Mouse (Mus musculus) CD4-positive, CD25-positive, alpha-beta regulatory T cell, adult 2 months (primary cell): Measurements from ENCODE around the gene BC051019.

Experiments
- DNase-seq: peaks from one replicate; pipeline ENCODE4 v3.0.0-alpha.2; 2012; ENCODE audit warnings: low read depth, low spot score

Gene BC051019

GRCm38 (mm10) chr7:109723697-109724096, at the start of gene BC051019:
Gene BC051019 (minus strand): TSS chr7:109723850.
- DNase-seq, result no peak

DNA sequence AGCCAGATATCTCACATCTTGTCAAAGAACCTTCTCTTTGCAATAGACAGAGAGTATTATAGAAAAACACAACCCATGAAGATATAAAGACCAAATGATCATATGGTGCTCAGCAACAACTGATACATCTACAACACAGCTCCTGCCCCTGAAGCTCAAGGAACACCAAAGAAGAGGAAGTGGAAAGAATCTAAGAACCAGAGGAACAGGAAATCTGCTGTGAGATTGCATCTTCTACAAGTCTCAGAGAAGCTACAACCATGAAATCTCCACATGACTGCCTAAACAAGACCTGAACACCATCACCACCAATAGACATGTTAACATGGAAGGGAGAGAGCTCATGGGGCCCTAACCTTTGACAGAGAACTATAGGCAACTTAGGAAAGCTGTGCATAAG, 48.6 kb upstream of the BC051019 start:
- no peak for DNase-seq

- no peak for DNase-seq
Measured at GRCm38 (mm10) chr7:109768699-109769383, 45.2 kb upstream of the BC051019 start.

GRCm38 (mm10) chr7:109767575-109768350, 44.1 kb upstream of the BC051019 start:
- DNase-seq, result no peak

GRCm38 (mm10) chr7:109764009-109764408, 40.4 kb upstream of the BC051019 start:
- DNase-seq, result no peak

DNA sequence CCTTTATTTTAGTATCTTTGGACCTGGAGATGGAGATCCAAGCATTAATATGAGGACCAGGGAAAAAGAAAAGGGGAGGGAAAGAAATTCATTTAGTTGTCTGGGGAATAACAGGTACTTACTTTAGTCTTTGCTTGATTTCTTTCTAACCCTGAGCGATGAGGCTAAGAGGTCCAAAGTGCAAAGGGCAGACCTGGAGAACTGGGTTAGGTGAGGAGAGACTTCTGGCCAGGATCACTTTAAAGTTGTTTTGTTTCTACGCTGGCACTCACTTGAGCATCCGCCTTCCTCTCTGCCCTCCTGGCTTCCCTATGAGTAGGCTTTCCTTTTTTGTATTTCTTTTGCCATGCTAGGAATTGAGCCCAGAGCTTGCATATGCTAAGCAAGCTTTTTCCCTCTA, 32.6 kb upstream of the BC051019 start:
- no peak for DNase-seq

DNA sequence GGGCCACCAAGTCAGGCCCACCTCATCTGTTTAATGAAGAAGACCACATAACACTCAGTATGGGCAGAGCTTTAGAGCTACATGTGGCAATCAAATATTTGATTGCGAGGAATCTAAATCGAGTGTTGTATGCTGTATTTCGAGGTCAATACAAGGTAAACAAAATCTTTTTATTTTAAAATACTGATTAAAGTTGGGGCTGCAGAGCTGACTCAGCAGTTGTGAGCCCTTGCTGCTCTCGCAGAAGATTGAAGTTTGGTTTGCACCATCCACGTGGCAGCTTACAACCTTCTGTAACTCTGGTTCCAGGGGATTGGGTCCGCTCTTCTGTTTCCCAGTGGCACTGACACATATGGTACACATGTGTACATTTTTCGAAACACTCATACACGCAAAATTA, 30.4 kb upstream of the BC051019 start:
- no peak for DNase-seq

DNA sequence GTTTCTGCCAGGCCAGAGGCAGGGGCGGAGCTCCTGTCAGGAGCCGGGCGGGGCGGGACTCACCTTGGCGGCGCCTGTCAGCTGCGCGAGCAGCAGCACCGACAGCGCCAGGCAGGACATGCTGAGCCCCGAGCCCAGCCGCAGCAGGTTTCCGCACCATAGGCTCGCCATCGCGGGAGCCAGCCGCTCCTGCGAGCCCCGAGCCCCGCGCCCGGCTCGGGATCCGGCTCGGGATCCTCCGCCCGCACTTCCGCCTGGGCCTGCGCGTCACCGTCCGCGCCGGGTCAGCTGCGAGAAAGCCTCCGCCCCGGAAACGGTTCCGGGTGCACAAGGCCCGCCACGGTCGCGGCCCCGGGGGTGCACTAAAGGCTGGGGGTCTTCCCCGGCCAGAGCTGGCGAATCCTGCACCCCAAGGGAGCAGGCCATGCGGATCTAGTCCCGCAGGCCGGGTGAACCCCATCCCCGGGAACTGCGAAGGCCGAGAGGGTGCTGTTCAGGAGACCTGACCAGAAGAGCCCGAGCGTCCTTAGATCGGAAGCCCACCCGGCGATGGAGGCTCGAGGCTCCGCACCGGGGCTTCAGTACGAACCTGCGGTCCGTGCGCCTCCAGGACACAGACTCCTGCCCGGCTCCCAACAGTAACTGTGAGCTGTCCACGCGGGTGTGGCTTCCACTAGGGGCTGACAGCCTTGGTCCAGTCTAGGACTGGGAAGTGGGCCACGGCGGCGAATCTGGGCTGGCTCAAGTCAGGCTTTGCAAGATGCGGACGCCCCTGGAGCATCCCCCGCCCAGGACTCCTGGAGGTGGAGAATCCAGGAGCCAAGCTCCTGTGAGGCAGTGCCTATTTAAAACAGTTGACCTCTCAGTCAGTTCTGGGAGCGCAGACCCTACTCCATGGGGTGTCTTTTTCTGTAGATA, 28.6 kb upstream of the BC051019 start, which contains the start of gene Tmem9b:
TSS of gene Tmem9b (minus strand) at position 868 of the 918 bp plus-strand sequence.
- peak; percentile 85 for DNase-seq

GRCm38 (mm10) chr7:109751427-109752007, 27.9 kb upstream of the BC051019 start:
- DNase-seq, result no peak

GRCm38 (mm10) chr7:109747747-109748146, 24.1 kb upstream of the BC051019 start:
- no peak for DNase-seq

- peak; percentile 38 for DNase-seq
Measured at GRCm38 (mm10) chr7:109741703-109742102, 18.1 kb upstream of the BC051019 start.

DNA sequence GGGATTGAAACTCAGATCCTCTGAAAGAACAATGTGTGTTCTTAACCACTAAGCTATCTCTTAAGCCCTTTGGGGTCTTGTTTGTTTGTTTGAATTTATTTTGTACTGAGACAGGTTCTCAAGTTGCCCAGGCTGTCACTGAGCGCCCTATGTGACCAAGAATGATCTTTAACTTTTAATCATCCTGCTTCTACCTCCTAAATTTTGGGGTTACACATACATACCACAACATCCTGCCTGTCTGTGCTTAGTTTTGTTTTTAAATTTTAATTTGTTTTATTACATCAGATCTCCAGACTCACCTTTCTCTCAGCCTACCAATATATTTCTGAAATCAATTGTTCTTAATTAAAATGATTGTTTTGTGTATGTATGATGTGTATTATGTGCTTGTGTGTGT, 17.4 kb upstream of the BC051019 start:
- peak; percentile 27 for DNase-seq

- no peak for DNase-seq
Measured at GRCm38 (mm10) chr7:109739822-109740370, 16.2 kb upstream of the BC051019 start.

DNA sequence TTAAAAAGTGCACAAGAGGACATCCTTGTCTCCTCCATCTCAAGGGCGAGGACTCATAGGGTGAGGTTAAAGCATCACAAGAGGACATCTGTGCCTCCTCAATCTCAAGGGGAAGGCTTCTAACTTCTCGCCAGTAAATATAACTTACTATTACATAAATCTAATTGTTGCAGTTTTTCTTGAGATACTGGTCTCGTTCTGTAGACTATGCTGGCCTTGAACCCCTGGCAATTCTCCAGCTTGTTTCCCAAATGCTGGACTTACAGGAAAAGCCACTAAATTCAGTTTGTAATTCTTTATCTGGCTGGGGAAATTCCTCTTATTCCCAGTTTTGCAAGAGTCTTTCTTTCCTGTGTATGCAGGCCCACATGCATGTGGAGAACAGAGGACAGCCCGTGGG, 11.2 kb upstream of the BC051019 start:
- DNase-seq, result no peak

DNA sequence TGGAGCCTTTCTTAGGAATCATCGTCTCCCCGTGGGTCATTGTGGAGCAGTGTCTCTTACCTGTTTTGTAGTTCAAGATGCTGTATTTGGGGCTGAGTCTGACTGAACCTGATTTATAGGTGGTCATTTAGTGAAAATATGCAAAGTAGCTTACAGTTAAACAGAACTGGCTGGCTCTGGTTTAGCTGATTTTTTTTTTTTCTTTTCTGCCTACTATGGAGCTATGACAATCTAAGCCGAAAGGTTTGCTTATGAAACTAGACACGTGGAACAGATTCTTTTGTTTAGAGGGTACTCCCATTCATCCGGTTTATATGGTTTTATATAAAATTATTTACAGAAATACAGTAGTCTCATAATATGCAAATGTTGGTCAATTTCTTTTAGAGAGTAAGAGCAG, 8.0 kb upstream of the BC051019 start, which contains the start of gene Ascl3:
TSS of gene Ascl3 (minus strand) at position 101 of the 400 bp plus-strand sequence.
- DNase-seq, result no peak

DNA sequence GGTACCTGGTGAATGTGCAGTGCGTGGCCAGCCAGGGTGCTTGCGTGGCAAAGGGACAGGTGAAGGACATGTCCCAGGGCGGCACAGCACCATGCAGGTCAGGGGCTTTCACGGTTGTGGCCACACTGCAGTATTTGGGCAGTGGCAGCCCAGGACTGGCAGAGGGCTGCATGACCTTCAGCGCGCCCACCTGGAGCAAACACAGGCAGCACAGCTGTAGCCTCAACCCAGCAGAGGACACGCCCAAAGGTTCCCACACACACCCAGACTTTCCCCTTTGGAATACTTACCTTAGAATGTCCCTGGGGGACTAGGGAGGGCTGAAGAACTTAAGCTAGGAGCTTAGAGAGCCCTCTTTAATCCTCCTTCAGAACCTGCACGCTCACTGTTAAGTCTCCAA, 536 bp downstream of the BC051019 start:
- no peak for DNase-seq

- peak; percentile 45 for DNase-seq
Measured at GRCm38 (mm10) chr7:109722618-109723017, 1.0 kb downstream of the BC051019 start.

DNA sequence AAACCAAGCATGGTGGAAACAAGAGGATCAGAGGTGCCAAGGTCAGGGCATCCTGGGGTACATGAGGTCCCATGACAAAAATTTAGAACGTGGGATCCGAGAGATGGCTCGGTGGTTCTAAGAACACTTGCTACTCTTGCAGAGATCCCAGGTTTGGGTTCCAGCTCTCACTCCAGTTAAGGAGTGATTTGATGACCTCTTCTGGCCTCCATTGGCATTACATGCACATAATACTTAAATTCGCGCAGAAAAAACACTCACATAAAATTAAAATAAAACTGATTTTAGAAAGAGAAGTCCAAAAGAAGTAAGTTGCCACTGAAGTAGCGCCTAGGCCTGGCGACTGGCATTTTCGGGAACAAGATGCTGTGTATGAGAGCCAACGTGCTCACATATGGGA, 4.4 kb downstream of the BC051019 start:
- DNase-seq, result peak; percentile 37

DNA sequence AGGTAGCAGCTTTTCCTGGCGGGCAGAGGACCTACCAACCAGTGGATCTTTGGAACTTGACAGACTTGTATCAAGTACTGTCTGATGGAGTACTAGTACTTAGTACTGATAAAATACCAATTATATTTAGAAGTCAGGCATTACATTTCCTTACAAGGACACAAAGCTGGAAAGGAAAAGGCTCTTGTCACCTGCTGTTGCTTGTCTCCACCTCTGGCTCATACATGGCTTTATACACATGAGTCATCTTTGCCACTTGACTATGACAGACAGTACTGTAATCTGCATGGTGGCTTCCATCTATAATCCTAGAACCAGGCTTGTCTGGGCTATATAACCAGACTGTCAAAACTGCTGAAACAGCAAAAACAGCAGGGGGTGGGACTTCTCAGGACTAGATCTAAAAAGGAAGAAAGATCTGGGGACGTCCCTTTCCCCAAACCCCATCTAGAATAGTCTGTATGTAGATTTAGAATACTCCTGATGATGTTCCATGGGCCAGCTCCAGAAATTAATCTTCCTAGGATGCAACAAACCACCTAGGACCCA, 10.1 kb downstream of the BC051019 start:
- DNase-seq, result no peak

GRCm38 (mm10) chr7:109712198-109712597, 11.5 kb downstream of the BC051019 start:
- no peak for DNase-seq

- no peak for DNase-seq
Measured at GRCm38 (mm10) chr7:109710069-109710468, 13.6 kb downstream of the BC051019 start.
